ENCODE assay signal across 27 mouse cellular contexts in the genomic region with DNA sequence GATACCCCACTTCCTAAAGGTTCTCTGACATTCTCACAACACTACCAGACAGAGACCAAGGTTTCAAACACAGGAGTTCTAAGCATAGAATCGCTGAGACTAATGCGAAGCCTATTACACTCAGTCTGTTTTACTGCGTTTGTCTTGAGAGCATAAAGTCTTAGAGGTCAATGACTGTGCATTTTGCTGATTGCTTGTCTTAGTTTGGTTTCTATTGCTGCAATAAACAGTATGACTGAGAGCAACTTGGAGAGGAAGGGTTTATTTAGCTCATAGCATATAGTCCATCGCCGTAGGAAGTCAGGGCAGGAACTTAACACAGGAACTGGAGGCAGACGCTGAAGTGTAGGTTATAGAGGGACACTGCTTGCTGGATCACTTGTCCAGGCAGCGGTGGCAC. TPM values are rescaled to one million over a fixed set of nuclear protein-coding genes. Genes with fewer than 3 reads are reported as not detected.
A peak's percentile ranks its signal among the peaks of the same experiment; 100 is the strongest.
DNase-seq lines count a peak whose midpoint lies in the region; ATAC-seq and TF ChIP-seq lines count a peak whose summit lies in the region.
"Had no signal": no experiment of that assay in that cellular context is flagged by ENCODE, and none has a peak within 500 bp of the region (broad histone marks: within the 10 kb centered on the region; RNA-seq: fewer than 3 reads in every experiment).

No protein-coding gene starts in this region.

- 0 out of 2 replicates have a peak overlapping the region, but pooled peaks have one; percentile 3 for H3K27ac ChIP-seq in intestine, embryonic 16.5 days (ENCODE audit: low read length)
- peak overlapping the region; percentile 55 for H3K27ac ChIP-seq in small intestine, adult 2 months (ENCODE audit: insufficient read depth, low read depth, low read length)
- H3K27ac ChIP-seq: embryonic facial prominence, embryonic 15.5 days; forebrain, embryonic 10.5 days; forebrain, embryonic 13.5 days; forebrain, embryonic 15.5 days had no signal

- H3K36me3 ChIP-seq in megakaryocyte, embryonic 14.5 days (replicated peaks; ENCODE audit: low read length), result no peaks in the 10 kb centered on the region
- no peaks in the 10 kb centered on the region for H3K36me3 ChIP-seq in intestine, embryonic 16.5 days (ENCODE audit: control insufficient read depth, insufficient read depth, low read length)
- H3K36me3 ChIP-seq in small intestine, adult 2 months (ENCODE audit: control insufficient read depth, insufficient read depth, low read length), result no peaks in the 10 kb centered on the region
- H3K36me3 ChIP-seq: embryonic facial prominence, embryonic 13.5 days; embryonic facial prominence, embryonic 15.5 days; forebrain, embryonic 10.5 days; forebrain, embryonic 15.5 days; G1E had no signal

- ATAC-seq in megakaryocyte, adult 5-6 weeks (ENCODE audit: poor library complexity, severe bottlenecking), result no peak
- peak; percentile 78 for ATAC-seq in intestine, embryonic 16.5 days
- ATAC-seq: activated CD4-positive, CD25-positive, alpha-beta regulatory T cell, adult 4 months; CD4-positive, CD25-positive, alpha-beta regulatory T cell, adult 4 months; forebrain, embryonic 13.5 days; forebrain, embryonic 15.5 days; forebrain, postnatal 0 days; Patski had no signal

- H3K27me3 ChIP-seq in megakaryocyte, embryonic 14.5 days (replicated peaks), result peaks cover 2% of the 10 kb centered on the region
- H3K27me3 ChIP-seq in intestine, embryonic 16.5 days (replicated peaks; ENCODE audit: control insufficient read depth, insufficient read depth, low read length), result no peaks in the 10 kb centered on the region
- no peaks in the 10 kb centered on the region for H3K27me3 ChIP-seq in small intestine, adult 2 months (ENCODE audit: control insufficient read depth, insufficient read depth, low read length)
- H3K27me3 ChIP-seq: embryonic facial prominence, embryonic 13.5 days; embryonic facial prominence, embryonic 15.5 days; forebrain, embryonic 13.5 days; forebrain, embryonic 15.5 days had no signal

- H3K9ac ChIP-seq in intestine, embryonic 16.5 days (ENCODE audit: low read depth, low read length), result no peak overlapping the region
- H3K9ac ChIP-seq: embryonic facial prominence, embryonic 13.5 days; embryonic facial prominence, embryonic 15.5 days; forebrain, embryonic 13.5 days; forebrain, embryonic 15.5 days; forebrain, postnatal 0 days had no signal

- no peaks in the 10 kb centered on the region for H3K9me3 ChIP-seq in megakaryocyte, embryonic 14.5 days
- H3K9me3 ChIP-seq in intestine, embryonic 16.5 days (ENCODE audit: control insufficient read depth, low read length), result no peaks in the 10 kb centered on the region
- H3K9me3 ChIP-seq: embryonic facial prominence, embryonic 13.5 days; embryonic facial prominence, embryonic 15.5 days; forebrain, embryonic 10.5 days; forebrain, embryonic 13.5 days; forebrain, embryonic 15.5 days; G1E had no signal

- TF ChIP-seq CTCF in small intestine, adult 2 months (IDR thresholded peaks at IDR 0.05; ENCODE audit: extremely low read depth, insufficient read length, insufficient replicate concordance, low read depth, low read length), result no peak

- no peak overlapping the region for H3K4me2 ChIP-seq in intestine, embryonic 16.5 days (ENCODE audit: low read depth, low read length)
- H3K4me2 ChIP-seq: embryonic facial prominence, embryonic 15.5 days; forebrain, embryonic 13.5 days; forebrain, embryonic 15.5 days had no signal

- DNase-seq in thymus, postnatal 10 days (ENCODE audit: low spot score in 2 of 2), result no peak
- no peak for DNase-seq in adrenal gland, postnatal 4 days (ENCODE audit: low spot score in 2 of 2)
- DNase-seq: adrenal gland, adult 8-10 months; adrenal gland, postnatal 14 days; adrenal gland, postnatal 36 days; cerebellum, adult 11 months; cerebellum, adult 18-20 months; cerebellum, adult 8-10 months; cerebellum, adult 9-11 months; cerebellum, postnatal 14 days; cerebellum, postnatal 36 days; embryo, embryonic 11 days; forebrain, postnatal 0 days had no signal

- H3K4me3 ChIP-seq in megakaryocyte, embryonic 14.5 days (replicated peaks), result peak overlapping the region; percentile 64
- no peak overlapping the region for H3K4me3 ChIP-seq in intestine, embryonic 16.5 days (ENCODE audit: low read length)
- H3K4me3 ChIP-seq in small intestine, adult 2 months (ENCODE audit: low read depth, low read length), result no peak overlapping the region
- H3K4me3 ChIP-seq: embryonic facial prominence, embryonic 13.5 days; embryonic facial prominence, embryonic 15.5 days; erythroblast, embryonic 14.5 days; forebrain, embryonic 10.5 days; forebrain, embryonic 13.5 days; forebrain, embryonic 15.5 days had no signal

- H3K4me1 ChIP-seq in megakaryocyte, embryonic 14.5 days, result peaks cover 76% of the 10 kb centered on the region
- H3K4me1 ChIP-seq in intestine, embryonic 16.5 days (ENCODE audit: control insufficient read depth, insufficient read depth, low read length), result no peaks in the 10 kb centered on the region; the same call in 1 of the 2 replicates
- H3K4me1 ChIP-seq in small intestine, adult 2 months (ENCODE audit: control insufficient read depth, insufficient read depth, insufficient read length, low read length), result peaks cover 5% of the 10 kb centered on the region; the same call in 1 of the 2 replicates

- no peak for TF ChIP-seq POLR2A in small intestine, adult 2 months (IDR thresholded peaks at IDR 0.05; ENCODE audit: low read depth, low read length)

- 64% methylated on average over 7 of the region's 7 CpGs for WGBS in intestine, embryonic 16.5 days
- WGBS in small intestine, adult 2 months, result 42% methylated on average over 7 of the region's 7 CpGs

RNA-seq across cellular contexts. Expression of gene 4932438A13Rik, which starts 26.1 kb away (rescaled TPM):
- polyA plus RNA-seq in megakaryocyte, embryonic 14.5 days (2012; ENCODE audit: insufficient read depth, low replicate concordance), result 1.1 TPM in 1 of 2 replicates, not detected in the other
- 63.4 and 87.8 TPM in 2 replicates for total RNA-seq in megakaryocyte, adult 5-6 weeks (2015)
- 35.7 and 50.4 TPM in 2 replicates for total RNA-seq in megakaryocyte, adult 5-6 weeks (2017)
- 34.3 and 37.1 TPM in 2 replicates for polyA plus RNA-seq in intestine, embryonic 16.5 days (2015; fragmentation: Nextera tagmentation; extraction: Ambion mirVana)
- 5.4 and 13.3 TPM in 2 replicates for polyA plus RNA-seq in small intestine, adult 2 months (2012; rRNA removed)
- 10 to 100 TPM; 52.7 to 55.8 TPM for total RNA-seq in adrenal gland, postnatal 4 days (2021)
